Mouse (Mus musculus): ENCODE measurements around the gene Slc39a11. TPM values are rescaled to one million over a fixed set of nuclear protein-coding genes. Genes with fewer than 3 reads are reported as not detected.
"Not testable (repeated sequence)": the region's sequence is repeated elsewhere in the genome, so short reads cannot be mapped to it uniquely, and the experiment has no call there.

Slc39a11 gene
- total RNA-seq, 2 experiments from 2014 or later = 6.3 to 7.5 TPM

- no peak for ATAC-seq (replicated peaks; ENCODE audit: low FRiP score, poor library complexity, severe bottlenecking)
Measured at GRCm38 (mm10) chr11:113610266-113610665, 39.6 kb downstream of the Slc39a11 start.

GRCm38 (mm10) chr11:113609581-113609980, 40.3 kb downstream of the Slc39a11 start:
- ATAC-seq (replicated peaks; ENCODE audit: low FRiP score, poor library complexity, severe bottlenecking) = no peak

GRCm38 (mm10) chr11:113607556-113607955, 42.3 kb downstream of the Slc39a11 start:
- no peak for ATAC-seq (replicated peaks; ENCODE audit: low FRiP score, poor library complexity, severe bottlenecking)

GRCm38 (mm10) chr11:113601616-113602343, 48.1 kb downstream of the Slc39a11 start:
- ATAC-seq (replicated peaks; ENCODE audit: low FRiP score, poor library complexity, severe bottlenecking) = no peak

- ATAC-seq (replicated peaks; ENCODE audit: low FRiP score, poor library complexity, severe bottlenecking) = no peak
Measured at GRCm38 (mm10) chr11:113600526-113601245, 49.2 kb downstream of the Slc39a11 start.

- no peak for ATAC-seq (replicated peaks; ENCODE audit: low FRiP score, poor library complexity, severe bottlenecking)
Measured at GRCm38 (mm10) chr11:113597632-113598031, 52.2 kb downstream of the Slc39a11 start.

- no peak for ATAC-seq (replicated peaks; ENCODE audit: low FRiP score, poor library complexity, severe bottlenecking)
Measured at GRCm38 (mm10) chr11:113595144-113595543, 54.7 kb downstream of the Slc39a11 start.

GRCm38 (mm10) chr11:113588936-113589335, 60.9 kb downstream of the Slc39a11 start:
- no peak for ATAC-seq (replicated peaks; ENCODE audit: low FRiP score, poor library complexity, severe bottlenecking)

GRCm38 (mm10) chr11:113586423-113586822, 63.5 kb downstream of the Slc39a11 start:
- ATAC-seq (replicated peaks; ENCODE audit: low FRiP score, poor library complexity, severe bottlenecking) = no peak

- no peak for ATAC-seq (replicated peaks; ENCODE audit: low FRiP score, poor library complexity, severe bottlenecking)
Measured at GRCm38 (mm10) chr11:113583879-113584661, 65.8 kb downstream of the Slc39a11 start.

GRCm38 (mm10) chr11:113577221-113577620, 72.7 kb downstream of the Slc39a11 start:
- ATAC-seq (replicated peaks; ENCODE audit: low FRiP score, poor library complexity, severe bottlenecking) = no peak

GRCm38 (mm10) chr11:113572641-113573040, 77.2 kb downstream of the Slc39a11 start:
- no peak for ATAC-seq (replicated peaks; ENCODE audit: low FRiP score, poor library complexity, severe bottlenecking)

- ATAC-seq (replicated peaks; ENCODE audit: low FRiP score, poor library complexity, severe bottlenecking) = no peak
Measured at GRCm38 (mm10) chr11:113571616-113572015, 78.3 kb downstream of the Slc39a11 start.

GRCm38 (mm10) chr11:113568999-113569398, 80.9 kb downstream of the Slc39a11 start:
- ATAC-seq (replicated peaks; ENCODE audit: low FRiP score, poor library complexity, severe bottlenecking) = no peak

- ATAC-seq (replicated peaks; ENCODE audit: low FRiP score, poor library complexity, severe bottlenecking) = not testable (repeated sequence)
Measured at GRCm38 (mm10) chr11:113567926-113568325, 82.0 kb downstream of the Slc39a11 start.

GRCm38 (mm10) chr11:113565006-113565995, 84.6 kb downstream of the Slc39a11 start:
- ATAC-seq (replicated peaks; ENCODE audit: low FRiP score, poor library complexity, severe bottlenecking) = 0 out of 2 replicates have a peak, but pooled peaks have one; percentile 44

GRCm38 (mm10) chr11:113562326-113562725, 87.6 kb downstream of the Slc39a11 start:
- ATAC-seq (replicated peaks; ENCODE audit: low FRiP score, poor library complexity, severe bottlenecking) = no peak

- no peak for ATAC-seq (replicated peaks; ENCODE audit: low FRiP score, poor library complexity, severe bottlenecking)
Measured at GRCm38 (mm10) chr11:113560150-113560549, 89.7 kb downstream of the Slc39a11 start.

- ATAC-seq (replicated peaks; ENCODE audit: low FRiP score, poor library complexity, severe bottlenecking) = no peak
Measured at GRCm38 (mm10) chr11:113558505-113558904, 91.4 kb downstream of the Slc39a11 start.
